Mouse (Mus musculus): ENCODE measurements around the gene Fzd9. TPM values are rescaled to one million over a fixed set of nuclear protein-coding genes. Genes with fewer than 3 reads are reported as not detected.

The Fzd9 gene
- polyA plus RNA-seq, 1 experiment: 0.58 TPM

- H3K27me3 ChIP-seq (ENCODE audit: control insufficient read depth, insufficient read depth, low read length): no peaks in the 10 kb centered on the region
- no peak overlapping the region for H3K27ac ChIP-seq (ENCODE audit: control insufficient read depth, insufficient read depth, low read length)
- no peaks in the 10 kb centered on the region for H3K4me1 ChIP-seq (replicated peaks; ENCODE audit: control insufficient read depth, insufficient read depth, low read length)
- 95% methylated on average over 9 of the region's 9 CpGs for WGBS
- DNase-seq: no peak
- H3K4me3 ChIP-seq (ENCODE audit: control insufficient read depth, insufficient read depth, low read length): no peak overlapping the region
- no peaks in the 10 kb centered on the region for H3K36me3 ChIP-seq (ENCODE audit: control insufficient read depth, insufficient read depth, low read length)
- TF ChIP-seq POLR2A (IDR thresholded peaks at IDR 0.05; ENCODE audit: control insufficient read depth, extremely low read depth, insufficient read depth, low read length, poor library complexity): no peak
Measured at GRCm38 (mm10) chr5:135280226-135280625, 29.2 kb upstream of the Fzd9 start.

GRCm38 (mm10) chr5:135276597-135276996, 25.6 kb upstream of the Fzd9 start:
- Histone ChIP-seq H3K4me3 (ENCODE audit: control insufficient read depth, insufficient read depth, low read length) (no peak overlapping the region), H3K27ac (ENCODE audit: control insufficient read depth, insufficient read depth, low read length) (no peak overlapping the region), H3K4me1 (replicated peaks; ENCODE audit: control insufficient read depth, insufficient read depth, low read length) (no peaks in the 10 kb centered on the region), H3K27me3 (ENCODE audit: control insufficient read depth, insufficient read depth, low read length) (no peaks in the 10 kb centered on the region), H3K36me3 (ENCODE audit: control insufficient read depth, insufficient read depth, low read length) (no peaks in the 10 kb centered on the region)
- WGBS: 78% methylated on average over 36 of the region's 36 CpGs
- TF ChIP-seq CTCF (IDR thresholded peaks at IDR 0.05; ENCODE audit: borderline replicate concordance, control insufficient read depth, extremely low read depth, insufficient read depth, low read length, poor library complexity) (no peak), POLR2A (IDR thresholded peaks at IDR 0.05; ENCODE audit: control insufficient read depth, extremely low read depth, insufficient read depth, low read length, poor library complexity) (no peak)
- no peak for DNase-seq

- H3K4me1 ChIP-seq (replicated peaks; ENCODE audit: control insufficient read depth, insufficient read depth, low read length): no peaks in the 10 kb centered on the region
- DNase-seq: no peak
- H3K27ac ChIP-seq (ENCODE audit: control insufficient read depth, insufficient read depth, low read length): no peak overlapping the region
- no peak for TF ChIP-seq POLR2A (IDR thresholded peaks at IDR 0.05; ENCODE audit: control insufficient read depth, extremely low read depth, insufficient read depth, low read length, poor library complexity)
- no peak for TF ChIP-seq CTCF (IDR thresholded peaks at IDR 0.05; ENCODE audit: borderline replicate concordance, control insufficient read depth, extremely low read depth, insufficient read depth, low read length, poor library complexity)
- no peaks in the 10 kb centered on the region for H3K27me3 ChIP-seq (ENCODE audit: control insufficient read depth, insufficient read depth, low read length)
- 77% methylated on average over 15 of the region's 15 CpGs for WGBS
- H3K4me3 ChIP-seq (ENCODE audit: control insufficient read depth, insufficient read depth, low read length): no peak overlapping the region
- H3K36me3 ChIP-seq (ENCODE audit: control insufficient read depth, insufficient read depth, low read length): no peaks in the 10 kb centered on the region
Measured at GRCm38 (mm10) chr5:135274663-135275396, 23.8 kb upstream of the Fzd9 start.

GRCm38 (mm10) chr5:135271563-135272165, 20.6 kb upstream of the Fzd9 start:
- no peak for DNase-seq
- no peak overlapping the region for H3K4me3 ChIP-seq (ENCODE audit: control insufficient read depth, insufficient read depth, low read length)
- no peaks in the 10 kb centered on the region for H3K4me1 ChIP-seq (replicated peaks; ENCODE audit: control insufficient read depth, insufficient read depth, low read length)
- WGBS: 91% methylated on average over 12 of the region's 12 CpGs
- H3K36me3 ChIP-seq (ENCODE audit: control insufficient read depth, insufficient read depth, low read length): no peaks in the 10 kb centered on the region
- no peaks in the 10 kb centered on the region for H3K27me3 ChIP-seq (ENCODE audit: control insufficient read depth, insufficient read depth, low read length)
- no peak overlapping the region for H3K27ac ChIP-seq (ENCODE audit: control insufficient read depth, insufficient read depth, low read length)
- TF ChIP-seq CTCF (IDR thresholded peaks at IDR 0.05; ENCODE audit: borderline replicate concordance, control insufficient read depth, extremely low read depth, insufficient read depth, low read length, poor library complexity) (no peak), POLR2A (IDR thresholded peaks at IDR 0.05; ENCODE audit: control insufficient read depth, extremely low read depth, insufficient read depth, low read length, poor library complexity) (no peak)

- H3K27me3 ChIP-seq (ENCODE audit: control insufficient read depth, insufficient read depth, low read length): no peaks in the 10 kb centered on the region
- DNase-seq: no peak
- no peak overlapping the region for H3K27ac ChIP-seq (ENCODE audit: control insufficient read depth, insufficient read depth, low read length)
- H3K4me1 ChIP-seq (replicated peaks; ENCODE audit: control insufficient read depth, insufficient read depth, low read length): no peaks in the 10 kb centered on the region
- 84% methylated on average over 4 of the region's 4 CpGs for WGBS
- TF ChIP-seq POLR2A (IDR thresholded peaks at IDR 0.05; ENCODE audit: control insufficient read depth, extremely low read depth, insufficient read depth, low read length, poor library complexity) (no peak), CTCF (IDR thresholded peaks at IDR 0.05; ENCODE audit: borderline replicate concordance, control insufficient read depth, extremely low read depth, insufficient read depth, low read length, poor library complexity) (no peak)
- no peak overlapping the region for H3K4me3 ChIP-seq (ENCODE audit: control insufficient read depth, insufficient read depth, low read length)
- H3K36me3 ChIP-seq (ENCODE audit: control insufficient read depth, insufficient read depth, low read length): no peaks in the 10 kb centered on the region
Measured at GRCm38 (mm10) chr5:135270361-135270760, 19.3 kb upstream of the Fzd9 start.

GRCm38 (mm10) chr5:135269451-135269850, 18.4 kb upstream of the Fzd9 start:
- Histone ChIP-seq H3K27ac (ENCODE audit: control insufficient read depth, insufficient read depth, low read length) (no peak overlapping the region), H3K4me3 (ENCODE audit: control insufficient read depth, insufficient read depth, low read length) (no peak overlapping the region), H3K36me3 (ENCODE audit: control insufficient read depth, insufficient read depth, low read length) (no peaks in the 10 kb centered on the region), H3K27me3 (ENCODE audit: control insufficient read depth, insufficient read depth, low read length) (no peaks in the 10 kb centered on the region), H3K4me1 (replicated peaks; ENCODE audit: control insufficient read depth, insufficient read depth, low read length) (peaks cover 8% of the 10 kb centered on the region)
- WGBS: 83% methylated on average over 8 of the region's 8 CpGs
- no peak for DNase-seq
- TF ChIP-seq POLR2A (IDR thresholded peaks at IDR 0.05; ENCODE audit: control insufficient read depth, extremely low read depth, insufficient read depth, low read length, poor library complexity) (no peak), CTCF (IDR thresholded peaks at IDR 0.05; ENCODE audit: borderline replicate concordance, control insufficient read depth, extremely low read depth, insufficient read depth, low read length, poor library complexity) (no peak)
